Mouse (Mus musculus): Measurements from ENCODE around the gene Rbx1.

GRCm38 (mm10) chr15:81518031-81518430 is 51.9 kb downstream of the Rbx1 start:
- TF ChIP-seq CTCF (IDR thresholded peaks at IDR 0.05; ENCODE audit: low read depth, low read length) (no peak), POLR2A (IDR thresholded peaks at IDR 0.05; ENCODE audit: extremely low read depth, insufficient read depth, low read length) (no peak)

All from liver, adult 2 months (tissue).